Mouse (Mus musculus) Patski (cell line): Measurements from ENCODE around the gene Nxph4. TPM values are rescaled to one million over a fixed set of nuclear protein-coding genes. Genes with fewer than 3 reads are reported as not detected.

ENCODE experiments used
- ATAC-seq: fragments of 100-300 bp; one replicate; pipeline ENCODE4 v1.8.0; 2021
- CTCF ChIA-PET: fragments of 350-600 bp; sonication (Branson Sonifier 250); formaldehyde crosslinking; loops from one replicate; lab custom pipeline; 2022; ENCODE audit warnings: inconsistent platforms; lab: Charles Lee
- POLR2A ChIA-PET: fragments of 350-600 bp; sonication (Branson Sonifier 250); formaldehyde crosslinking; loops from one replicate; lab custom pipeline; 2022; ENCODE audit warnings: antibody characterized with exemption, inconsistent platforms; lab: Charles Lee
- DNase-seq: peaks from one replicate; pipeline ENCODE4 v3.0.0-alpha.2; 2011; ENCODE audit warnings: low read depth, low spot score
- H3K27me3 ChIP-seq: fragments of 371-371 bp; one replicate; pipeline ENCODE4 v1.5.1; 2021
- CTCF ChIP-seq: fragments of 100-300 bp; IDR thresholded peaks from one replicate; pipeline ENCODE4 v1.5.1; 2021
- in situ Hi-C: fragments of 300-500 bp; cut with MboI; formaldehyde crosslinking; loops from 3 replicates; pipeline ENCODE4 v1.11.1; 2018; ENCODE audit warnings: low pct_unique_long_range_greater_than_20kb, mixed read lengths
- polyA plus RNA-seq: library from polyadenylated mRNA; unstranded; gene quantifications from one replicate; pipeline ENCODE4 v1.2.3, GENCODE M21; 2021

Gene Nxph4
- polyA plus RNA-seq, 1 experiment from 2014 or later = 6.0 TPM

GRCm38 (mm10) chr10:127500894-127501893 lies 33.2 kb downstream of the Nxph4 start, which contains the start of gene Stac3:
Gene Stac3 (plus strand): TSS chr10:127501686.
- no peaks in the 10 kb centered on the region for H3K27me3 ChIP-seq
- no peak for TF ChIP-seq CTCF
- DNase-seq (no peak), ATAC-seq (no peak)
- POLR2A ChIA-PET = interaction anchor here (0.9 kb wide), 1 partner anchor 26 kb away, joined by 3 read pairs; no protein-coding TSS in a partner anchor
- in situ Hi-C loops = no loop called here
- CTCF ChIA-PET = interaction anchor here (0.8 to 5.9 kb wide), 6 partner anchors 8 to 55 kb away, joined by 3 to 47 read pairs (median 6); no protein-coding TSS in a partner anchor

- DNase-seq = no peak
- no peaks in the 10 kb centered on the region for H3K27me3 ChIP-seq
- POLR2A ChIA-PET = no interaction called here
- no peak for TF ChIP-seq CTCF
- CTCF ChIA-PET = interaction anchor here (0.8 to 5.9 kb wide), 4 partner anchors 9 to 55 kb away, joined by 3 to 47 read pairs (median 12); no protein-coding TSS in a partner anchor
- ATAC-seq = no peak
- in situ Hi-C loops = no loop called here
These were observed 34.3 kb downstream of the Nxph4 start for GRCm38 (mm10) chr10:127500042-127500441.

- ChIA-PET POLR2A (no interaction called here), CTCF (interaction anchor here (1.9 to 5.9 kb wide), 2 partner anchors 9 to 14 kb away, joined by 10 to 47 read pairs; no protein-coding TSS in a partner anchor)
- H3K27me3 ChIP-seq = no peaks in the 10 kb centered on the region
- in situ Hi-C loops = no loop called here
- DNase-seq = no peak
- ATAC-seq = no peak
- TF ChIP-seq CTCF = no peak
These were observed 34.8 kb downstream of the Nxph4 start for GRCm38 (mm10) chr10:127499516-127499915.

GRCm38 (mm10) chr10:127496156-127496555 lies 38.2 kb downstream of the Nxph4 start:
- TF ChIP-seq CTCF = no peak
- no peak for ATAC-seq
- DNase-seq = no peak
- CTCF ChIA-PET = interaction anchor here (0.7 to 1.8 kb wide), 2 partner anchors 17 to 27 kb away, joined by 3 to 8 read pairs; partner anchors contain the start of gene Shmt2
- no peaks in the 10 kb centered on the region for H3K27me3 ChIP-seq
- in situ Hi-C loops = no loop called here
- POLR2A ChIA-PET = interaction anchor here (0.5 to 1.3 kb wide), 2 partner anchors 10 to 13 kb away, joined by 3 to 4 read pairs; no protein-coding TSS in a partner anchor

- no peaks in the 10 kb centered on the region for H3K27me3 ChIP-seq
- TF ChIP-seq CTCF = no peak
- ChIA-PET CTCF (interaction anchor here (1.8 to 2.2 kb wide), 2 partner anchors 13 to 21 kb away, joined by 6 to 11 read pairs; no protein-coding TSS in a partner anchor), POLR2A (no interaction called here)
- in situ Hi-C loops = no loop called here
- DNase-seq = no peak
- no peak for ATAC-seq
These were observed 42.2 kb downstream of the Nxph4 start for GRCm38 (mm10) chr10:127492118-127492517.

- ATAC-seq (no peak), DNase-seq (no peak)
- TF ChIP-seq CTCF = no peak
- POLR2A ChIA-PET = interaction anchor here (0.6 kb wide), 1 partner anchor 338 kb away, joined by 4 read pairs; no protein-coding TSS in a partner anchor
- in situ Hi-C loops = no loop called here
- CTCF ChIA-PET = interaction anchor here (1.6 to 2.2 kb wide), 4 partner anchors 10 to 46 kb away, joined by 5 to 11 read pairs (median 6); no protein-coding TSS in a partner anchor
- no peaks in the 10 kb centered on the region for H3K27me3 ChIP-seq
These were observed 43.2 kb downstream of the Nxph4 start for GRCm38 (mm10) chr10:127491128-127491512.

GRCm38 (mm10) chr10:127490160-127491127 lies 43.9 kb downstream of the Nxph4 start:
- DNase-seq = no peak
- ChIA-PET CTCF (interaction anchor here (1.6 to 2.2 kb wide), 4 partner anchors 10 to 47 kb away, joined by 5 to 11 read pairs (median 6); no protein-coding TSS in a partner anchor), POLR2A (interaction anchor here (0.6 kb wide), 1 partner anchor 338 kb away, joined by 4 read pairs; no protein-coding TSS in a partner anchor)
- no peak for TF ChIP-seq CTCF
- ATAC-seq = no peak
- in situ Hi-C loops = no loop called here
- no peaks in the 10 kb centered on the region for H3K27me3 ChIP-seq

- H3K27me3 ChIP-seq = no peaks in the 10 kb centered on the region
- DNase-seq (no peak), ATAC-seq (no peak)
- TF ChIP-seq CTCF = no peak
- in situ Hi-C loops = no loop called here
- POLR2A ChIA-PET = no interaction called here
- CTCF ChIA-PET = interaction anchor here (1.1 kb wide), 1 partner anchor 24 kb away, joined by 3 read pairs; no protein-coding TSS in a partner anchor
These were observed 45.5 kb downstream of the Nxph4 start for GRCm38 (mm10) chr10:127488856-127489255.

GRCm38 (mm10) chr10:127485235-127485634 lies 49.1 kb downstream of the Nxph4 start:
- ChIA-PET POLR2A (interaction anchor here (1.3 kb wide), 1 partner anchor 19 kb away, joined by 4 read pairs; no protein-coding TSS in a partner anchor), CTCF (interaction anchor here (0.8 to 3.0 kb wide), 2 partner anchors 28 to 50 kb away, joined by 3 to 11 read pairs; no protein-coding TSS in a partner anchor)

More at GRCm38 (mm10) chr10:127485235-127485634, 49.1 kb downstream of the Nxph4 start:
- in situ Hi-C loops = no loop called here
- TF ChIP-seq CTCF = no peak
- no peaks in the 10 kb centered on the region for H3K27me3 ChIP-seq
- ATAC-seq (peak; percentile 70), DNase-seq (no peak)
